Mouse (Mus musculus) bone marrow macrophage, adult 2 months (primary cell): ENCODE measurements at regions not wholly inside any gene's neighbourhood (a gene's known extent, or its start where the extent isn't known, plus 50 kb on each side); places are given as distances from the start of the nearest gene placed in this dataset.

Experiments used
- CTCF ChIP-seq: IDR thresholded peaks from 2 replicates; pipeline ENCODE4 v1.5.1; 2012; ENCODE audit warnings: low read depth, mild to moderate bottlenecking, low read length, moderate library complexity
- POLR2A ChIP-seq: IDR thresholded peaks from 2 replicates; pipeline ENCODE4 v1.6.1; 2012; ENCODE audit warnings: mild to moderate bottlenecking, low read depth, low read length, borderline replicate concordance

GRCm38 (mm10) chr10:42096924-42097323 lies 78.7 kb upstream of the Armc2 start:
- TF ChIP-seq CTCF: no peak
- no peak for TF ChIP-seq POLR2A
